Mouse (Mus musculus) A20 (cell line): ENCODE measurements around the gene Tff2.

Source experiments
- DNase-seq: peaks from one replicate; pipeline ENCODE4 v3.0.0-alpha.2; 2011; ENCODE audit warnings: low read depth, low spot score

The Tff2 gene

DNA sequence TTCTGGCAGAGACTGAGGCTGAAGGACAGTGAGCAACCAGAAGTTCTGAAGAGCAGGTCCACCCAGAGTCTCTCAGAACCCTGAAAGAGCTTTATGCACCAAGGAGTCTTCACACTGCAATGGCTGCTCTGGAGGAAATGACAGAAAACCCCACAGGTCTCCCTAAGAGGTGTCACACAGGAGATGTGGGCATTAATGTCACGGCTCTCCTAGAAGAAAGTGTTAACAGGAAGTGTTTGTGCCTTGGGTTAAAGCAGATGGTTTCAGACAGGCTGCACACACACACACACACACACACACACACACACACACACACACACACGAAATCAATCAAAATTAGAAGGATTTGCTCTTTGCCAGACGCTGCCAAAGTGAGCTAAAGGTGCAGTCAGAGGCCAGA, 7.8 kb downstream of the Tff2 start:
- no peak for DNase-seq

DNA sequence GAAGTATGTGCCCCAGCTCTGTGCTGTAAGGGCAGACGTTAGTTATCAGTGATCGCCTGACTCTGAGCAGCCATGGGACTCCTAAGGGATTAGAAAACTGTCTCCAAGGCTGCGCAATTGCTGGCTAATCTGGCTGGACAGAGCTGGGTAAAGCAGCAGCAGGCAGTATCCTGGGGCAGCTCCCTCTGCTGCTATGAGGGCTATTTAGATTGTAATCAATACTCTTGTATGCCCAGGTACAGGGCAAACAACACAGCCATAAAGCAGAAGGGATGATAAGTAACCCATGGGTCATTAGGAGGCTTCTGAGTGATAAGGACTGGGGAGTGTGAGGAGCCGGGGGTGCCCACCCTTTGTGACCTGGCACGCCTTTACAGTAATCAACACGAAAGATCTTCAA, 9.2 kb downstream of the Tff2 start:
- DNase-seq, result no peak

GRCm38 (mm10) chr17:31133776-31134175, 10.3 kb downstream of the Tff2 start:
- no peak for DNase-seq

GRCm38 (mm10) chr17:31131269-31131821, 12.7 kb downstream of the Tff2 start:
- no peak for DNase-seq

- no peak for DNase-seq
Observed at GRCm38 (mm10) chr17:31129452-31129851, 14.6 kb downstream of the Tff2 start, which contains the start of gene Tff3. Gene Tff3, minus strand, starts transcription at chr17:31129646.

GRCm38 (mm10) chr17:31128708-31129318, 15.3 kb downstream of the Tff2 start:
- DNase-seq, result no peak

DNA sequence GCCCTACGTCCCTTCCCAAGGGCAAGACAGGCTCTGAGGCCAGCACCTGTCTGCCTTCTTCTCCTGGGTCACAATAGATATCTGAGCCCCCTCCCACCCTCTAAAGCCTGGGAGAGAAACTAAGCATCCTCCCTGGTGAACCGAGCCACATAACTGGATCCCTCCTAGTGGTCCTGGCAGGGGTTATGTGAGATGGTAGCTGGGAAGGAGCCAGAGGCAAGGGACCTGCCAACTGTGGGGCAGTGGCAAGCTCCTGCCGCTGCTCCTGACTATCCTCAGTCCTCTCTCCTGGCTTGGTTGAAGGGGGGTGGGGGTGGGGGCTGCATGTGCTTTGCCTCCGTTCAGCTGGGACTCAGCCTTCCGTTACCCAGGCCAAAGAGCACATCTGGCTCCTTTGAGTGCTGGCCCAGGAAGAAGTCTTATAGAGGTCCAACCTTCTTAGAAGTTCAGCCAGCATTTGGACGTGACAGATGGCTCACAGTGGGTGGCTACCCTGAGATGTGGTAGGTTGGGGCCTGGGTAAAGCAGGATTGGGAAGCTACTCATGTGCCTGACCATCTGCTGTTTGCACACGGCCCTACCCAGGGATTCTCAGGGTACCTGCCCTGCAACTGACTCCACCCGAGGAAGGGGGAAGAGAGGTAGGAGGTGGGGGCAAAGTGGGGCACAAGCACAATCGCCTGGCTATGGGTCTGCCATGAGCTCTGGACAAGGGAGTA, 18.4 kb downstream of the Tff2 start:
- no peak for DNase-seq

- peak; percentile 59 for DNase-seq
Observed at GRCm38 (mm10) chr17:31121975-31122374, 22.1 kb downstream of the Tff2 start.

- peak; percentile 67 for DNase-seq
Observed at GRCm38 (mm10) chr17:31119429-31119828, 24.7 kb downstream of the Tff2 start.

DNA sequence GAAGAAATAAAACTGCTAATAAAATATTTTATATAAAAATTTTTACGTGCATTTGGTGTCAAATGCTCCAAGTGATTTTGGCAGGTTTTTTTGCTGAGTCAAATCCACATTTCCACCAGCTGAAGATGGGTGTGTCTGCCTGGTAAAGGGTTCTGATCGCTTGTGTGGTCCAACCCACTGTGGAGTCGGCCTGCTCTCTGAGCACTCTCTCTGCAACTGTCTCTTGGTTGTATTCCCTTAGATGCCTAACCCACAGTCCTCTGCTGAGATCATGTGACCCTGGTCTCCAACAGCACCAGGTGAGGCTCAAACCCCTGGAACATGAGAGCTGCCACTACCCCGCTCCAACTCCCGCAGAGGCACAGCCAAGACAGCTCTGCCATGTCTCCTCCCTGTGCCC, 26.1 kb downstream of the Tff2 start:
- DNase-seq, result no peak

GRCm38 (mm10) chr17:31116063-31116462, 28.0 kb downstream of the Tff2 start:
- no peak for DNase-seq

DNA sequence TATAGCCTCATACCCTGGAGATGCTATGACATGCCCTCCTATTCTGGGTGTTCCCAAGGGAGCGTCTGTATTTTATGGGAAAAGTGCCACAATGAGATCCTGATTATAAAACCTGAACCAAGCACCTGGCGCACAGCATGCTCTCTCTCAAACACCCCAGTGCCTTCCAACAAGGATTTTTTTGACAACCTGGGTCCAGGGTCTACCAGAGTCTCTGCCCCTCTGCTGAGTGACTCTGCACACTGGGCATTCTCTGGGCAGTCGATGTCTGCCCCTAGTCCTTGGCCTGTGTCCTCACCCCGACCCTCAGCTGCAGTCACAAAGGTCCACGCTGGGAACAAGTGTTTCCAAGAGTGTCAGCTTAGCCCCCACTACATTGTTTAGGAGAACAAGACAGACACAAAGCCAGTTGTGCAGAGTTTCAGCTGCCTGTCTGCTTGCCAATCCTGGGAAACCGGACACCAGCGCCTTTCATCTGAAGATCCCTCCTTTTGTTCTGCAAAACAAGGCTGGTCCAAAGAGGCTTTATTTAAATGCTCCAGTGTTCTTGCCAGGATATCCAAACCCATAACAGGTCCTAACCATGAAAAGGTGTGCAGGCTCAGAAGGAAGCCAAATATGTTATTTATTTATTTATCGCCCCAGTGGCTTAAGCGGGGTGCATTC, 30.8 kb downstream of the Tff2 start:
- no peak for DNase-seq

DNA sequence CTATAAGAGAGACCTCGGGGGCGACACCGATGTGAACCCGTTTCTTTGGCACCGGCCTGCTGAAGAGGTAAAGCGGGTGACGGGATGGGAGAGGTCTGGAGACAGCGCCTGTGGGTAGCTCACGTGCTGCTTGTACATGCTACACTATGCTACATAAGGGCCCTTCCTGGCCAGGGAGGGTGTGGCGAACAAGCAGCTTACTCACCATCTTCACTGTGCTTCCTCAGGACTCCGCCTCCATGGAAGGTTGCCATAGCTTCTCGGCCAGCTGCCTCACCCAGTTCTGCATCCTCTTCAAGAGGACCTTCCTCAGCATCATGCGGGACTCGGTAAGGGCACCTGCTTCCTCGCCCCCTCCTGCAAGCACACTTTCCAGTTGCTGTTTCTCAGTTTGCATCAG, 35.7 kb downstream of the Tff2 start:
- DNase-seq, result no peak

- DNase-seq, result no peak
Observed at GRCm38 (mm10) chr17:31103823-31104222, 40.3 kb downstream of the Tff2 start.

- DNase-seq, result no peak
Observed at GRCm38 (mm10) chr17:31103007-31103570, 41.0 kb downstream of the Tff2 start.

DNA sequence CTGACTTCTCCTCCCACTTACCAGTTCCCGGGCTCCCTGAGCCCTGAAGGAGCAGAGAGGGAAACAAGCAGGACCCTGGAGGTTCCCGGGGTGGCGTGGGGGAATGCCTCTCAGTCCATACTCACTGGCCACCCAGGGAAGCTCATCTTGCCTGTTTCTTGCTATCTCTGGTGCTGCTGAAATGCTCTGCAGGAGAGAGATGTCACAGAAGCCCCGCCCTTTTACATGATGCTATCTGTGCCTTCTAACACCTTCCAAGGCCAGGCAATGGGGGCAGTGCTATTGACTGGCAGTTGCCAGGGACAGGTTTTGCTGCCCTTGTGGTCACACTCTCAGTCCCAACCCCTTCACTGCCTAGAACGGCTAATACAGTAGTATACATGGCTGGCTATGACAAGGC, 45.3 kb downstream of the Tff2 start:
- DNase-seq, result no peak

- no peak for DNase-seq
Observed at GRCm38 (mm10) chr17:31096893-31097292, 47.2 kb downstream of the Tff2 start.

- DNase-seq, result no peak
Observed at GRCm38 (mm10) chr17:31095570-31095969, 48.5 kb downstream of the Tff2 start.

DNA sequence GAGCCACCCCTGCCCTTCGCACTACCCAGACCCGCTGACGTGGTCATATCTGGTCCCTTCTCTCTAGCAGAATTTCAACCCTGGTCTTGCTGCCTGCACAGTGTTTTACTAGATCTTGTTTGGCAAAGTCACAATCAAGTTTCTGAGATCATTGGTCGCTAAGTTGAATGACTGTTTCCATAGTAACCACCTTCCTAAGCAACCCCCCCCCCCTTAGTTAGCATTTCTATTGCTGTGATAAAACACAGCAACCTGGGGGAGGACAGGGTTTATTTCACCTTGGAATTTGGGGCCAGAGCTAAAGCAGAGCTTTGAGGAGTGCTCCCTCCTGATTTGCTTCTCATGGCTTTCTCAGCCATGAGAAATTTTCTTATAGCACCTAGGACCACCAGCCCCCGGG, 49.3 kb downstream of the Tff2 start:
- DNase-seq, result no peak
